Mouse (Mus musculus): ENCODE data around the gene Clgn. TPM values are rescaled to one million over a fixed set of nuclear protein-coding genes. Genes with fewer than 3 reads are reported as not detected.
"Not testable (repeated sequence)": the region's sequence is repeated elsewhere in the genome, so short reads cannot be mapped to it uniquely, and the experiment has no call there.

Gene Clgn
- total RNA-seq, 2 experiments from 2014 or later = not detected

GRCm38 (mm10) chr8:83421354-83421753 is 31.7 kb downstream of the Clgn start:
- DNase-seq = no peak
- intact Hi-C loops (cut with DNase I) = no loop called here

DNA sequence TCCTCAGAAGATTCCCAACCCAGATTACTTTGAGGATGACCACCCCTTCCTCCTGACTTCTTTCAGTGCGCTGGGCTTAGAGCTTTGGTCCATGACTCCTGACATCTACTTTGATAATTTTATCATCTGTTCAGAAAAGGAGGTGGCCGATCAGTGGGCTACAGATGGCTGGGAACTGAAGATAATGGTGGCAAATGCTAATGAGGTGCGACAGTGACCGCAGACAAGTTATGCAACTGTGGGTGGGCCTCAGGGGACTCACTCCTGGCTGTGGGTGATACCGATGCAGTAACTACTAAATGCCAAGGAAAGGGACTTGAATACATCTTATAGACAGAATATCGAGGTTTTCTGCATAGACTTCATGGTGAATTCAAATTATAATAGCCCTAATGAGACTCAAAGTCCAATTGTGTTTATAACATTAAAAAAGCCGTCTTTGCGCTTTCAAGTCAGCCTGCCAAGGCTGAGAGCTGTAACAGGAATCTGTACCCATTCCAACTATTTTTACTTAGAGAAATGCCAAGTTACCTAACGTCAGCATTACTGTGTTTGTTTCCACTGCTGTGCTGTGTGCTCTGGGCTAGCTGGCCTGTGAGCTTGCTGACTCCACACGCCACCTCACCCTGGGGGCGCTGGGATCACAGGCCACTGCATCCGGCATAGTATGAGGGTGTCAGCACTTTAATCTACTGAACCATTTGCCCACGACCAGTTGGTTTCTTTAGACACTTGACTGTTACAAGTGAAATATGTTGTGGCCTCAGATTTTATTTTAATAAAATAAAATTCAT is 33.6 kb downstream of the Clgn start:
- no peak for DNase-seq
- intact Hi-C loops (cut with DNase I) = no loop called here

GRCm38 (mm10) chr8:83425202-83425601 is 35.5 kb downstream of the Clgn start:
- intact Hi-C loops (cut with DNase I) = no loop called here
- DNase-seq = no peak

- intact Hi-C loops (cut with DNase I) = no loop called here
- peak in 1 of 2 experiments; percentile 7 for DNase-seq
Observed at GRCm38 (mm10) chr8:83426104-83426759, 36.6 kb downstream of the Clgn start.

DNA sequence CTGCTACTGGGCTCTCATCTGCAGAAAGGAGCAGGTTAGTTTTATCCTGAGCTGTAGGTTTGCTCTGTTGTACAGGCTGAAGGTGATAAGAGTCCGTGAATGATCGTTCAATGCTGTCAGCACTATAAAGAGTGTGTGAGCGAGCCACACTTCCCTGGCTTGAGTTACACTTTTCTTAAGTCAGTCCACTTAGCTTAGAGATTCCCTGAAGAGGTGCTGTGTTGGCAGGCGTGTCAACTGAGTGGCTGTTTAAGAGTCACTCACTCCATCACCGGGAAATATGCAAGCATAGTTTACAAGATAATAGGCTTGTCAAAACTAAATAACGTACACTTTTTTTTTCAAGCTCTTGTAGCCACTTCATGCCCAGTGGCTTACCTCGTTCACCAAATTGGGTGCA is 37.3 kb downstream of the Clgn start:
- no peak for DNase-seq
- intact Hi-C loops (cut with DNase I) = no loop called here

GRCm38 (mm10) chr8:83428621-83429020 is 39.0 kb downstream of the Clgn start:
- DNase-seq; intact Hi-C loops (cut with DNase I): not testable (repeated sequence)

GRCm38 (mm10) chr8:83429071-83429524 is 39.4 kb downstream of the Clgn start:
- no peak for DNase-seq
- intact Hi-C loops (cut with DNase I) = no loop called here

DNA sequence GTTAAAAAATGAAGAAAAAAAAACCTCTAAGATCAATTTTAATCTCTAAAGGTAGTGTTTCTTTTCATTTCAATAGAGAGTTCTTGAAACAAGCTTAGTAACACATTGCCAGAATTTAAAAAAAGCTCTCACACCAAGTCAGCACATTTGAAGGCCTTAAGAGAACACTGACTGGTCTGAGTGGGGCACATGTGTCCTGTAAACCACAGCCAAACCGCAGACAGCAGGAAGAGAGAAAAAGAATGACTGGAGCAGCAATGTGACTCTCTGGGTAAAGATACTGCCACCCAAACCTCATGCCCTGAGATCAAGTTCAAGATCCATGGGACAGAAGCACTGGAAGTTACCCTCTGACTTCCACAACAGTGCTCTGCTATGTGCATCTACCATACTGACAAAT is 47.4 kb downstream of the Clgn start:
- no peak for DNase-seq
- intact Hi-C loops (cut with DNase I) = no loop called here

DNA sequence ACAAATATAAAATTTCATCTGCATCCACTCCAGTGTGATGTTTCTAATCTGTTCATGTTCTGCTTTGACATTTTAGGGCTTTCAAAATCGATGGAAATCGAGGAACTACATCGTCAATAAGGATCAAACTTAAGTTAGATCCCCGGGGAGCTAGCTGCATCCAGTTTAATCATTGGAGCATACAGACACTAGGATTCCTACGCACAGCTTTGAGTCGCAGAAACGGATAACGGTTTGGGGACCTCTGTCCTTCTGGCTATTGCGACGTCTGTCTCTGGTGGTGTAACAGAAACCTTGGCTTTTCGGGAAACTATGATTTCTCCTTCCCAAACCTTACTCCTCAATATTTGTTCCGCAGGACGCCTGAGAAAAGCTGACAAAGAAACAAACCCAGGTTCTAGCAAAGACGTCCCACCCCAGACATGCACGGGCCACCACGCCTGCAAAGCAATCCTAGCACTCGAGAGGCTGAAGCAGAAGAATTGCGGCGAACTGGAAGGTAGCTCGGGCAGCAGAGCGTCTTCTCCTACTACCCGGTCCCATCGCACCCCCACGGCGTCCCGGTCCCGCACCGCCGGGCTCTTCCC is 52.1 kb downstream of the Clgn start:
- intact Hi-C loops (cut with DNase I) = loop anchor here (5.0 kb wide), 2 partner anchors 109 to 274 kb away; partner anchors contain the start of genes Elmod2, Gm10645 and Tbc1d9
- DNase-seq = no peak

- intact Hi-C loops (cut with DNase I) = loop anchor here (5.0 kb wide), 2 partner anchors 110 to 275 kb away; partner anchors contain the start of genes Elmod2, Gm10645 and Tbc1d9
- peak; percentile 98 to 99 for DNase-seq
Observed at GRCm38 (mm10) chr8:83442243-83443051, 52.8 kb downstream of the Clgn start.

GRCm38 (mm10) chr8:83443052-83443400 is 53.4 kb downstream of the Clgn start:
- intact Hi-C loops (cut with DNase I) = loop anchor here (5.0 kb wide), 2 partner anchors 111 to 276 kb away; partner anchors contain the start of genes Elmod2, Gm10645 and Tbc1d9
- no peak for DNase-seq

- intact Hi-C loops (cut with DNase I) = loop anchor here (5.0 kb wide), 1 partner anchor 188 kb away; no protein-coding TSS in a partner anchor
- peak in 1 of 2 experiments; percentile 30 for DNase-seq
Observed at GRCm38 (mm10) chr8:83449960-83450359, 60.3 kb downstream of the Clgn start.

DNA sequence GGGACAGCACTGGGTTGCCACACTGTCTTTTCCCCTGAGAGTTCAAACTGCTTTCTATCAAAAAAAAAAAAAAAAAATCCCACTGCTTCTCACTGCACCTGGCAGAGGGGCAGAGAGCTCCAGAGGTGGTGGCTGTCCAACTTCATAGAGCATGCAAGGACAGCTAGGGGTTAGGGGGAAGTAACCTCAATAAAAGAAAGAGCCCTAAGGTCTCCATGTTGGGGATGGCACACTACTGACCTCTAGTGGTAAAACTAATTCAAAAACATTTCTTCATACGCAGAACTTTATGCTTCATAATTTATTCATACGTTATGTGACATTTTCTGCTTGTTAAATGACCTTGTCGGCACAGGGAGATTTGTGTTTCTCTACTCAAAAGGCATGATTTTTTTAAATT is 61.4 kb downstream of the Clgn start:
- intact Hi-C loops (cut with DNase I) = loop anchor here (5.0 kb wide), 1 partner anchor 189 kb away; no protein-coding TSS in a partner anchor

DNA sequence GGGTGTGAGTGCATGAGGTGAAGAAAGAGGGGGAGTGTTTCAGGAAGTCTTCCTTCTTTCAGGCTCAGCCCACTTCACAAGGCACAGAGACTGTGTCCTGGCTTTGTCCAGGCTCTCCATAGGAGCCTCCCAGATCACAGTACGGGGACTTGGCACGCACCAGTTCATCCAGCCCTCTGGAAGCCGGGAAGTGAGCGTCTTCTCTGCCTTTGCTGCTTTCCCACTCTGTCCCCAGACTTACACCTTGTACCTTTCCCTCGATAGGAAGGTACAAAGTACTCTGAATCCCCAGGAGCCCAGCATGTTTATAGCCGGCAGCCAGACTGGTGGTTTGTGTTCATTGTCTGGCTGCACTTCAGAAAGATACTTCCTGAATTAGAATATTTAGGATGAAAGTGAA is 67.5 kb downstream of the Clgn start:
- DNase-seq = no peak
- intact Hi-C loops (cut with DNase I) = no loop called here

More for the DNA sequence above, 61.4 kb downstream of the Clgn start:
- peak in 1 of 2 experiments; percentile 23 for DNase-seq

- DNase-seq = no peak
- intact Hi-C loops (cut with DNase I) = no loop called here
Observed at GRCm38 (mm10) chr8:83458222-83458621, 68.6 kb downstream of the Clgn start, which contains the start of gene Scoc. Gene Scoc (minus strand): TSS chr8:83458391.

DNA sequence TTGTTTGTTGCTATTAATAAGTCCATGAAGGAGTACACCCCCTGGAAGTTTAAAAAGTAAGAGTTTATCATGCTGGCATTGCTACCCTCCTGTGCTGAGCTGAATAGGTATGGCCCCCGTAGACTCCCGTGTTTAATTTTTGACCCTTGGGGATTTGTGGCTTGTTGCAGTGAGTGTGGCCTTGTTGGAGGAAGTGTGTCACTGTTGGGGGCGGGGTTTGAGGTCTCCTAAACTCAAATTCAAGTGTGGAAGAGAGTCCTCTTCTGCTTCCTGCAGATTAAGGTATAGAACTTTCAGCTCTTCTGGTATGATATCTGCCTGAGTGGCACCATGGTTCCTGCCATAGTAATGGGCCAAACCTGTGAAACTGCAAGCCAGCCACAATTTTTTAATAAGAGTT is 69.9 kb downstream of the Clgn start:
- intact Hi-C loops (cut with DNase I) = no loop called here
- no peak for DNase-seq

Measured in heart, postnatal 10 days (tissue).